Mouse (Mus musculus) megakaryocyte-erythroid progenitor cell, adult 5-6 weeks (primary cell): Measurements from ENCODE around the gene Tmem178b. TPM values are rescaled to one million over a fixed set of nuclear protein-coding genes. Genes with fewer than 3 reads are reported as not detected.

Experiments
- ATAC-seq: replicated peaks from 2 replicates; pipeline ENCODE4 v1.8.0; 2016; ENCODE audit warnings: mild to moderate bottlenecking, inconsistent platforms; ENCODE audit not compliant: severe bottlenecking, poor library complexity, low FRiP score, low TSS enrichment
- total RNA-seq, 2 experiments: library from RNA; stranded (forward) in 1 of 2; stranded (reverse) in 1 of 2; fragments of 200-1000, 215-1000 nt in 1 of 2; fragments of >200 nt in 1 of 2; fragmentation: Nextera tagmentation in 1 of 2; gene quantifications; 2 replicates each; pipeline ENCODE4 v1.2.3; 2014 to 2017

Tmem178b gene
- total RNA-seq, 2 experiments from 2014 or later = not detected

DNA sequence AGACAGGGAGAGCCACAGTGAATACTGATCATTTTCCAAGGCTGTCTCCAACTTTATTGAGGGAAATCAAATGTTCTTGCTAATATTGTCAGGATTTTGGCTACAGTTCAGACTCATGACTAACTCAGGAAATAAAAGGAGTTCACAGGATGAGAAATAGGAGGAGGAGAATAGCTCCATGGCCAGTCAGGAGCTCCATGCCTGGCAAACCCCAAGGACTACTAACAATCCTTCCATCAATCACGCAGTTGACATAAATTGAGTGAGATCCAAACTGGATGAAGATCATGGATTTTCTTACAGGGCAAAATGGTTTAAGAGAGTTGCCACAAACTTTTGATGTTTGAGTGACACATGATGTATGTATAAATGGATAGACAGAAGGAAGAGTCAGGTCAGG lies 258.9 kb downstream of the Tmem178b start:
- no peak for ATAC-seq

DNA sequence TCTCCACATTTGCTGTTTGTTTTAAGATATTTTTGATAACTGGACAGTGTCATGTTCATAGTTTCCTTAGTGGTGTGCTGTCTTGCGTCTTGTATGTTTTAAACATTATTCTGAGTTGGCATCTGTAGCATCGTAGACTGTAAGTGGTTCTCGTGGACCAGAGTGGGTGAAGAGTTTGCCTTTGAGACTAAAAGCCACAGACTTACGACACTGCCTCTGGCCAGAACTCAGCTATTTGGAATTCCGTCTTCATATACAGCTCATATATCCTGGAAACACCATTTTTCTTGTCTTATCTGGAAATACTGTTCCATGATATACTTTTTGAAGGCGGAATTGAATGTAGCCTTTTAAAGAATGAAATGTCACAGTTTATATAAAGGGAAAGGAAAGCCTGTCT lies 260.4 kb downstream of the Tmem178b start:
- no peak for ATAC-seq

DNA sequence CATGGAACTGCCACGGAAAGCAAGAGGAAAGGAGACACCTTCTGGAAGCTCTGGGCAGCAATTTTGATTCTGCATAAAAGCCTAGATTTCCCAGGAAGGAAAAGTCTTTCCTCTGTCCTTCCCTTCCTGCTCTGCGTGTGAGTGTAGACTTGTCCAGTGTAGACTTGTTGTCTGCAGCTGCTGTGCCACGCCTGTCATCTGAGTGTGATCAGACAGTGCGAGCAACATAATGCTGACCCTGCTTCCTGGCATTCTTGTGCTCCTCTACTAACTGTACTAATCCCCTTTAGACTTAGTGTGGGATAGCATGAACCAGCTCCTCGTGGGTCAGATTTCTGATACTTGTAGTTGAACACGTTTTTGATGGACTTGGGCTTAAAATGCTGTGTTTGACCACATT lies 262.6 kb downstream of the Tmem178b start:
- ATAC-seq = no peak

DNA sequence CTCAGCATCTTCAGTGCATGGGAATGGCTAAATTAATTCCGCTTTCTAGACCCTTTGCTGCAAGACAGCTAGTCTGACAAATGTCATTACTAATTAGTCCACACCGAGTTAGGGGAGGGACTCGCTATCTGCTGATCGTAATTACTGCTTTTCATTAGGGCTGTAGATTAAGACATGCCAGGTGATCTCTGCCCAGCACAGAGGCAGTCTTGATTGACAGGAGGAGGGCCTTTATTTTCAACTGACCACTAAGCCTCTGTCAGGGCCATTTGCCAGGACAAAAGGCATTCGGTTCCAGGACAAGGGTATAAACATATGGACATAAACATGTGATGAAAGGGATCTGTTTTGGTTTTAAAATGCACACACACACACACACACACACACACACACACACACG lies 264.3 kb downstream of the Tmem178b start:
- ATAC-seq = no peak

DNA sequence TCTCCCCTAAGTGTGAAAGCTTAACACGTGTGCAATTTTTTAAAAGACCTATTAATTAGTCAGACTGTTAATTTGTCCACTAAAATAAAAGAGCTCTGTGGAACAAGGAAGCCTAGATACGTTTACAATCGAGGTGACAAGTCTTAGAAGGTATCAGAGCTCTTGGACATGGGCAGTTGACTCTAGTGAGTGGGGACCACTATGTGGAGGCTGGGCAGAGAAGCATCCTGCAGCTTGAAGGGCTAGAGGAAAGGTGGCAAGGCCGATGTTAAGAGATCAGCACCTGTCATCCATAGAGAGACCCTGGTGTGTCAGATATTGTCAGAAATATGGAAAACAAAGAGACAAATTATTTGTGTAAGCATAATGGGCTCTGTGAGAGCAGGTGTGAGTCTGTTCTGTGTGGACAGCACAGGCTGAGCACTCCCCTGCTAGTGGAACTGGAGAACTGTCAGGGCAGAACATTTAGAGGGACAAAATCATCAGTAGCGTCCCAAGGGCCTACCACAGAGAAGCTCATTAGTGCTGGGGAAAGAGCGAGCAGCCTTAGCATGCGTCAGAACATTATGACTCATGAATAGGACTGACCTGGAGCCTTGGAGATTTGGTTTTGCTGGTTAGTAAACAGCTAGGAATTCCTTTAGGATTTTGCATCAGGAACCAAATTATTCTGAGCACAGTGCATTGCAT lies 264.9 kb downstream of the Tmem178b start:
- no peak for ATAC-seq

DNA sequence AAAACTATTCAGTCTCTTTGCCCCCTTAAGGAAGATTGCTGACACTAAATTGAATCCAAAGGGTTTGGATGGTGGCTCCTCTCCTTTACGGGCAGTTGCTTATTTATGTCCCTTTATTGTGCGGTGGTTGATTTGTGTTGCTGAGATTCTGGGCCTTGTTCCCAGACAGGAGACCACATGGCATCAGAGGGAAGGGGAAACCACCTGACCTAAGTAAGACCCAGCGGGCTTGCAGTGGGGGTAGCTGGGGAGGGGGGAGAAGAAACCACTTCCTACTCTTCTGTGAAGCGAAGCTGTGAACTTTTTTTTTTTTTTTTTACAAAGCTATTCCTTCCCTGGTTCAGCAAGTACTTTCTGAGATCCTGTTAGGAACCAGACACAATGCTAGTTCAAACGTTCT lies 269.5 kb downstream of the Tmem178b start:
- no peak for ATAC-seq

DNA sequence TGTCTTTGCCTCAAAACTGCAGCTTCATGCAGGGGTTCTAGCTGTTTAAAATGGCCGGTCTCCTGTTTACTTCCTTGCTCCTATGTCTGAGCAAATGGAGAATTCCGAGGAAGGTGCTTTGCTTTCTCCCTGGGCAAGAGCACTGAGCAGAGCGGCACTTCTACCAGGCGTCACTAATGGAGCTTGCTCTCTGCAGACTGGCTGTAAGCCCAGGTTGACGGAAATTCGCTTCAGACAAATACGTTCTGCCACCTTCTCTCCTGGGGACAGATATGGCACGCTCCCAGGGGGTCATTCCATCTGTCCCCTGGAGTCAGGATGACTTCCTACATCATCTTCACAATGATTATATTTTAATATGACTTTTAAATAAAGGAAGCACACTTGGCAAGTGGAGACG lies 271.3 kb downstream of the Tmem178b start:
- ATAC-seq = no peak

DNA sequence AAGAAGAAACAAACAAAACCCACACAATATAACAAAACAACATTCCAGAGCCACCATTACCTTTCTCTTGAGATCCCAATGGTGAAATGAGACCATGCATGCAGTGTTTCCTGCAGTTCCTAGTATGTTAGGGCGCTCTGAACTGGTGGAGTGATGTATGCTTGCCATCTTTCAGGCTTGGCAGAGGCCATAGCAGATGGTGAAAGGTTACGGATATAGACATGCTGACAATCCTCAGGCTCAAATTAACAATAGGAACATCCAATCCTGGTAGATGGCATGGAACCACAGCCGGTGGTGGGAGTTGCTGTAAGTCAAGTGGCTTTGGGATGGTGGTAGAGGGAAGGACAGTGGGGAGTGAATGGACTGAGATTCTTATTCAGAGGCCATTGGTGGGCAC lies 272.5 kb downstream of the Tmem178b start:
- no peak for ATAC-seq

DNA sequence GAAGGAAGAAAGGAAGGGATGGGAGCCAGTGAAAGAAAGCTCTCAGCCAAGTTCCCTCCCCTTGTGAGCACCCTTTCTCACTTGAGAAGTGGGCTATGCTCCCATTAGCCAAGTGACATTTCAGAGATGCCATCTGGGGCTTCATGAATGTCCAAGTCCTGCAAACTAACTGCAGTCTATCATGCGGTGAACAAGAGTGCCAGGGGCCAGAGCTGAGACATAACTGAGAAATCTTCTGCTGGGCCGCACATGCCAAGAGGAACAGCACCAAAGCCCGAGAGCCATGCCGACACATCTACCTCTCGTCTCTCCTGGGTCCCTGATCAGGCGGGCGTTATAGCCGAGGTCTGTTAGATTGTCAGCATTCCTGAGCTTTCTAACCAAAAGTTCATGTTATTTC lies 279.2 kb downstream of the Tmem178b start:
- no peak for ATAC-seq

DNA sequence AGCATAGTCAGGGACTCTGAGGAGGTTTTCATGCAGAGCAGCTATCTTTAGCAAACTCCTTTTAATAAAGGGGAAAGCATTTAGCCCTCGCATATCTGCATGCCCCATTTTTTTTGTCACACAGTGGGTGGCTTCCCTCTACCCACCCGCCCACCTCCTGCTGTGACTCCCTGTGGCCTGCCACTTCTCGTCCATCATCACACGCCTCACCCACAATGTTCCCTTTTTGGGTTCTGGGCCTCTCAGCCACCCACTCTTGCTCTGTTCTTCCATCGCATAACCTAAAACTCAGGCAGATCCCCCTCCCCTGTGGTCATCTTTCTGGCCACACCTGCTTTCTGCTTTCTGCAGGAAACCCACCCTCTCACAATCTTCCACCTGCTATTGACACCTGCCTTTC lies 288.3 kb downstream of the Tmem178b start:
- ATAC-seq = no peak

DNA sequence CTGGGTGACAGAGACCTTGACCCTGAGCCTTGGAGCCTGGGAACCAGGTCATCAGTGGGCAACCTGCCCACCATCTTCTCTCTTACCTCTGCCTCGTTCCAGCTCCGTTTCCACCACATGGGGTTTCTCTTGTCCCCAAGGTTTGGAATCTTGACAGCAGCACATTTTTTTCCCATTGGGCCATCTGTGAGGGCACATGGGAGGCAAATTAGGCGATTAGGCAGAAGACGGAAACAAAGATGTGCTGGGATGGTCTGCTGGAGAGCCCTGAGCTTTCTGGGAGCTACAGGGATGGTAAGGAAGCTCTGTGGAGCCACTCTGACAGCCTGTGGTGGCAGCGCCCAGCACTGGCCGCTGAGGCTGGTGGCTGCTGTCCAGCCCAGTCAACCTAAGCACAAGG lies 300.5 kb downstream of the Tmem178b start:
- no peak for ATAC-seq

DNA sequence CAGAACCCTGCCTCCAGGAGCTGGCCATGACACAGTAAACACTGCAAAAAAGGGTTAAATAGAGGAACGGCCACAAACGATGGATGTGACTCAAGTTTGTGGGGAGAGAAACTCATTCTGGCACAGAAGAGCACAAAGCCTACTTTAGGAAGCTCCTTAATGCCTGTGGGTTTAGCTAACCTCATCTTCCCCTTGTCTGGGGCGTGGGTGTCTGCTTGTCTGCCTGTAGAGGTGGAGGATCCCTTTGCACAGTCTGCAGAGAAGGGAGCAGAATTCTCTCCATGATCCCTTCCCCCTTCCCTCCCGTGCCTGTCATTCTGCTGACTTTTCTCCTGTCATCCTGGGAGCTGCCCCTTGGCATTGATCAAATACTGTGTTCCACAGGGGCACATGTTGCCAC lies 304.8 kb downstream of the Tmem178b start:
- no peak for ATAC-seq

DNA sequence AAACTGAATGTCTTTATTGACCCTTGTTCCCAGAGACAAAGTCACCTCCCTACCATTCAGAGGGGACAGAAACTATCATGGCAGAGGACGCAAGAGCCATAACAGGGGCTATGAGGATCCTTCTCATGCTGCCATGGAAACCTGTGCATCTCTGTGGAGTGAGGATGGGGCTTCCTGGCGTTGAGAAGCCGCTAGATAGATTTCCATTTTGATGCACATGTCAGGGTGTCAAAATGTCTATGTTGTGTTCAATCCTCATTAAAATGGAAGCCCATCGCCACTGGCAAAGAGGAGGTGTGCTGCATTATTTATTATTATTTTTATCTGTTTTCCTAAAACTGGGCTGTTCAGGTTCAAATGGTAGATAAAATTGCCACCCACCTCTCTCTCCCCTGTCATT lies 307.5 kb downstream of the Tmem178b start:
- no peak for ATAC-seq

DNA sequence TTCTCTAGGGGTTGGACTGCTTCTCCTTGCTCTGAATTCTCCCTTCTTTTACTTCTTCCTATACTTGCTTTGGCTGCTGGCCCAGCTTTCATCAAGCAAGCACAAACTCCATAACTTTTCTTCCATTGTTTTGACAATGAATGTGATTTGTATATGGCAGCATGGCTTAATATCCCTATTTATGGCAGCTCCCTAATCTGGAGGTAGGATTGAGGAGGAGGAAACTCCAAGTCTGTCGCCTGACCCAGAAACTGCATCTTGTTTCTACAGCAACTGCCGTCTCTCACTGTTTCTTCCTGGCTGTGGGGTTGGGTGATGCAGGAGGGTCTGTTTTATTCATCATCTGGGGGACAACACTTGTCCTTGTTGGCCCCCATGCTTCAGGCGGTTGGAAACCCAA lies 327.6 kb downstream of the Tmem178b start:
- ATAC-seq = no peak

DNA sequence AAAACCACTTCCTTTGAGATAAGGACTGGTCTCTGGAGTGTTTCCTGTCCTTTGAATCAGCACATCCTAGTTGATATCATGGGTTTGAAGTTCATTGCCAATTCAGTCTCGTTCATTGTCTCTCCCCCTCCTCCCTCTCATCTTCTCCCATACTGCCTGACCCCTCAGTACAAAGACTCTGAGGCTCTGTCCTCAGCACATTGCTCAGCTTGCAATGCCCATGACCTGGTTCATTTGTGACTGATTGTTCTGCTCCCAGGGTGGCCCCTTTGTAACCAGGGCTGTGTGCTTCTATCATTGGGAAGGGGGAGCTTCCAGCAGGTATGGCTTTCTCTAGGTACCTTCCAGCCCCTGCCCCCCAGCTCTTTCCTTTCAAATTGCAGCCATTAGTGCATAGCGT lies 329.5 kb downstream of the Tmem178b start:
- no peak for ATAC-seq

DNA sequence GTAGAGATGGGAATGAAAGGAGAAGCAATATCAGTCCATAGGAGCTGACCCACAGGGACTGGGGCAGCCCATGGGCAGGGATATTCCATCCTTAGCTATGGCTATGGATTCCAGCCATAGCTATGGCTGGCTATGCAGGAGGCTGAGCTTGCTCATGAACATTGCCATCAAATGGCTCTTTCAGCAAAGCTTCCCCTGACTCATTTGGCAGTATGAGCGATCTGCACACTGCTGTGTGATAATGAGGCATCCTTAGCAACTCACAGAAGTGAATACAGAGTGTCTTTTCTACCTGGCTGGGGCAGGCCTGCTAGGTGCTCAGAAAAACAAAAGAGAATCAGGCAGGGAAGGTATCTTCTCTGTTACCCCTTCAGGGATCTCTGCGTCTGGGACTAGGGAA lies 332.3 kb downstream of the Tmem178b start:
- ATAC-seq = no peak

DNA sequence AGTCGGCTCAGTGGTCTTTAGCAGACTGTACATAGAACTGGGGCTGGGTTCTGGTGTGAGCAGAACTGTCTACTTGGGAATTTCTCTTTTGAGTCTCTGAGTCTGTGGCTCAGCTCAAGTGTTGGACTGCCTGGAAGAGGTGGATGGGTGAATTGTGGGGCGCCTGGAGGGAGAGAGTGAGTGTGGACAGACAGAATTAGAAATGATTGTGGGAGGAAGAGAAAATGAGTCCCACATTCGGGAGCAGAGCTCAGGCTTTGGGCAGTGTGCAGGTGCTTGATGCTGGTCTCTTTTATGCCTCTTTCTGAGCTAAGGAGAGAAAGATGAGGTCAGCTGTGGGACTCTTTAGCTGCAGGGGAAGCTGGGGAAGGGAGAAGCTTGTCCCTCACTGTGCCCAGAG lies 334.9 kb downstream of the Tmem178b start:
- ATAC-seq = no peak

DNA sequence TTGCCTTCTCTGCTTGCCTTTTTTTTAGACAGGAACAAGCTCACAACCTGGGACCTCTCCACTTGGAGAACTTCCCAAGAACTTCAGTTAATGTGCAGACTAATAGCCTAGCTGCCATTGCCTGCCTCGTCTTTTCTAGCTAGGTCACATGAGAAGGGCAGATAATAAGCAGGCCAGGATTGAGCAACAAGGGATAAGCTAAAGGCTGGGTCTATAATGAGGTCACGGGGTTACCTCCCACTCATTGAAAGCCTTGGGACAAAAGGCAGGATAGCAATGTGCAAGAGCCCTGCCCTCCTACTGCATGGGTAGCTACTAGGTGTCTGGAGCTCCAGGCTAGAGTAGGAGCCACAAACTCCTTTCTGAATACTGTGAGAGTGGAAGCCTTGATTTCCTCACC lies 336.1 kb downstream of the Tmem178b start:
- no peak for ATAC-seq

DNA sequence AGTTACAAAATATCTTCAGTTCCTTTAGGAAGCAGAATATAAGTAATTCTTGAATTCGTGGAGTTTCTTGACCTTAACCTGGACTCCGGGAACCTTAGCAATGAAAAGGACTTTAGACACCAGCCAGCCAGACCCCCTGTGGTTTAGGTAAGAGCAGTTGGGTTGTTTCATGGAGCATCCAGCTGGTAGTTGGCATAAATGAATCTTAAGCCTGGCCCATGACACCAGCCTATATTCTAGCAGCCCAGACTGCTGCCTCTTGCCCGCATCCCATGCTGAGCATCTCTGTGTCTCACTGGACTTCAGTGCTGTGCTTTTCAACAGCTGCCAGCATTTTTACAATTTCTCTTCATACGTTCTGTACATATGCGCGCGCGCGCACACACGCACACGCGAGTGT lies 344.1 kb downstream of the Tmem178b start:
- ATAC-seq = no peak

DNA sequence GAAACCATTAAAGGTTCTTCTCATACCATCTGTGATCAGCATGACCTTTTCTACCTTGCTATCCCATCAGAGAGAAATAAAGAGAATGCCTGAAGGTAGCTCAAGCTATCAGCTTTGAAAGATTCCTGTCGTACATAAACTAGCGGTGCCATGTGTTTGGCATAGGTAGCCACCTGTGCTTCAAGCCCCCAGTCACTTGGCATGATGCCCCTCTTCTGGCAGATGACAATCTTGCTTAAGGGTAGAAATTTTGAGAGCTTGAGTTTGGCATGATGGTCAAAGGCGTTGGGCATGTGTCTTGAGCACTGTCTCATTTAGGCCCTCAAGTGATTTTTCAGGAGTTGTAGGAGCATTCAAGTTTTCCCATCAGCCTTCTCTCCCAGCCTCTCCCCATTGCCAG lies 344.6 kb downstream of the Tmem178b start:
- ATAC-seq = no peak

DNA sequence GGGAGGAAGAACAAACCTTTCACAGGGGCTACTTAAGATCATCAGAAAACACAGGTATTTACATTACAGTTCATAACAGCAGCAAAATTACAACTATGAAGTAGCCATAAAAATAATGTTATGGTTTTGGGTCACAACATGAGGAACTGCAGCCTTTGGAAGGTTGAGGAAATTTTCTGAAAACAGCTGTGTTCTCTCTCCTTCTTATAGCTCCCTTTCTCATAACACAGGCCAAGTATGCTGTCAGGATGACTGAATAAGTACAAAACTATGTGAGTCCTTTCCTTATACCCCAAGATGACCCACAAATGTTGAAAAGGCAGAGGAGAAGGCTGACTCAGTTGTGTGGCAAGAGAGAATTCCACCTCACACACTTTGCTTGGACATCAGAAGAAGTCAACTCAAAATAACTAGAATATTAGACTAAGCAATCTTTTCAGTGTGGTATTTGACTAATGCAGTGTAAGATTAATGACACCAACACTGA lies 347.6 kb downstream of the Tmem178b start:
- no peak for ATAC-seq
